Mouse (Mus musculus) urinary bladder, postnatal 25 days (tissue): ENCODE measurements at regions not wholly inside any gene's neighbourhood (a gene's known extent, or its start where the extent isn't known, plus 50 kb on each side); places are given as distances from the start of the nearest gene placed in this dataset.

Experiments
- DNase-seq: peaks from one replicate; pipeline ENCODE4 v3.0.0; 2022; ENCODE audit warnings: low spot score

- DNase-seq, result no peak
Measured at GRCm38 (mm10) chr3:58311104-58311685, 103.3 kb upstream of the Tsc22d2 start.

GRCm38 (mm10) chr3:58312623-58313022 lies 101.9 kb upstream of the Tsc22d2 start:
- no peak for DNase-seq

- DNase-seq, result no peak
Measured at GRCm38 (mm10) chr3:58315236-58315635, 99.3 kb upstream of the Tsc22d2 start.

- no peak for DNase-seq
Measured at GRCm38 (mm10) chr3:58317240-58317639, 97.3 kb upstream of the Tsc22d2 start.

GRCm38 (mm10) chr3:58318756-58319155 lies 95.8 kb upstream of the Tsc22d2 start:
- no peak for DNase-seq

GRCm38 (mm10) chr3:58319463-58319862 lies 95.1 kb upstream of the Tsc22d2 start:
- no peak for DNase-seq

GRCm38 (mm10) chr3:58320812-58321211 lies 93.7 kb upstream of the Tsc22d2 start:
- no peak for DNase-seq

GRCm38 (mm10) chr3:58322322-58322721 lies 92.2 kb upstream of the Tsc22d2 start:
- DNase-seq, result no peak

- no peak for DNase-seq
Measured at GRCm38 (mm10) chr3:58327721-58328120, 86.8 kb upstream of the Tsc22d2 start.

GRCm38 (mm10) chr3:58330186-58330585 lies 84.3 kb upstream of the Tsc22d2 start:
- no peak for DNase-seq

GRCm38 (mm10) chr3:58333997-58334396 lies 80.5 kb upstream of the Tsc22d2 start:
- no peak for DNase-seq

- DNase-seq, result no peak
Measured at GRCm38 (mm10) chr3:58335277-58335676, 79.2 kb upstream of the Tsc22d2 start.

GRCm38 (mm10) chr3:58336135-58336534 lies 78.4 kb upstream of the Tsc22d2 start:
- no peak for DNase-seq

- DNase-seq, result no peak
Measured at GRCm38 (mm10) chr3:58336590-58336989, 77.9 kb upstream of the Tsc22d2 start.

- no peak for DNase-seq
Measured at GRCm38 (mm10) chr3:58338976-58339375, 75.5 kb upstream of the Tsc22d2 start.

GRCm38 (mm10) chr3:58342096-58342495 lies 72.4 kb upstream of the Tsc22d2 start:
- DNase-seq, result no peak

GRCm38 (mm10) chr3:58362563-58362962 lies 52.0 kb upstream of the Tsc22d2 start:
- DNase-seq, result no peak

- DNase-seq, result no peak
Measured at GRCm38 (mm10) chr3:58364526-58364925, 50.0 kb upstream of the Tsc22d2 start.
